Mouse (Mus musculus) C2C12 (cell line): ENCODE results near the gene Anks1. TPM values are rescaled to one million over a fixed set of nuclear protein-coding genes. Genes with fewer than 3 reads are reported as not detected.

Source experiments
- H3K27me3 ChIP-seq: one replicate; pipeline ENCODE4 v1.6.1; 2011; ENCODE audit not compliant: control insufficient read depth, insufficient read depth, insufficient read length
- H3K36me3 ChIP-seq: one replicate; pipeline ENCODE4 v1.6.1; 2011; ENCODE audit not compliant: control insufficient read depth, insufficient read depth
- H3K4me3 ChIP-seq: one replicate; pipeline ENCODE4 v1.5.1; 2011; ENCODE audit warnings: mild to moderate bottlenecking, control low read depth; ENCODE audit not compliant: poor library complexity, insufficient read depth, severe bottlenecking
- H3K79me2 ChIP-seq: one replicate; pipeline ENCODE4 v1.6.1; 2011; ENCODE audit not compliant: control insufficient read depth, insufficient read depth
- H3K79me3 ChIP-seq: one replicate; pipeline ENCODE4 v1.6.1; 2011; ENCODE audit warnings: low read depth, control low read depth
- H3ac ChIP-seq: one replicate; pipeline ENCODE3; 2011; ENCODE audit warnings: low read depth; ENCODE audit not compliant: control insufficient read depth, insufficient read length
- CEBPB ChIP-seq: IDR thresholded peaks from one replicate; pipeline ENCODE4 v1.6.1; 2011; ENCODE audit warnings: low read depth, mild to moderate bottlenecking, control low read depth, moderate library complexity
- CTCF ChIP-seq: IDR thresholded peaks from one replicate; pipeline ENCODE4 v1.5.1; 2011; ENCODE audit not compliant: control insufficient read depth, insufficient read depth, insufficient read length
- FOSL1 ChIP-seq: IDR thresholded peaks from one replicate; pipeline ENCODE4 v1.8.0; 2011; ENCODE audit warnings: mild to moderate bottlenecking, low read length; ENCODE audit not compliant: poor library complexity, insufficient read depth, severe bottlenecking
- MAX ChIP-seq: IDR thresholded peaks from one replicate; pipeline ENCODE4 v1.6.1; 2011; ENCODE audit warnings: mild to moderate bottlenecking, control low read depth
- MYOD1 ChIP-seq: IDR thresholded peaks from one replicate; pipeline ENCODE4 v1.6.1; 2011; ENCODE audit warnings: low read depth; ENCODE audit not compliant: control insufficient read depth, insufficient read length
- MYOG ChIP-seq: IDR thresholded peaks from one replicate; pipeline ENCODE4 v1.6.1; 2011; ENCODE audit not compliant: control insufficient read depth, insufficient read length; ENCODE audit errors: extremely low read depth
- USF1 ChIP-seq: IDR thresholded peaks from one replicate; pipeline ENCODE4 v1.6.1; 2011; ENCODE audit warnings: low read depth, mild to moderate bottlenecking, control low read depth, moderate library complexity
- polyA plus RNA-seq: library from polyadenylated mRNA; unstranded; fragments of >200 nt; fragmentation: generic; extraction: Trizol; gene quantifications from one replicate; pipeline ENCODE4 v1.2.1, GENCODE M21; 2012; ENCODE audit warnings: missing spikeins

The Anks1 gene
- polyA plus RNA-seq, 1 experiment, result 8.5 TPM

DNA sequence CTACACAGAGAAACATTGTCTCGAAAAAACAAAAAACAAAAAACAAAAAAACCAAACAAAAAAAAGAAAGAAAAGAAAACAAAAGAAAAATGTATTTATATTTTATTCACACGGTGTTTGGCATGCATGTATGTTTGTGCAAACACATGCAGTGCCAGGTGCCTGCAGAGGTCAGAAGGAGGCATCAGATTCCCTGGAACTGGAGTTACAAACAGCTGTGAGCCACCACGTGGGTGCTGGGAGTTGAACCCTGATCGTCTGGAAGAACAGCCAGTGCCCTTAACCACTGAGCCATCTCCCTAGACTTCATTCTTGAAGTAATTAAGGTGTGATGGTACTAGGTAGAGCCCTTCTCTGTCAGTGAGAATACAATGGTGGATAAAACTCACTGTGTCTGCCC is 57.0 kb downstream of the Anks1 start:
- no peak for TF ChIP-seq USF1
- no peak for TF ChIP-seq MYOD1
- TF ChIP-seq MYOG, result no peak
- no peak for TF ChIP-seq MAX
- TF ChIP-seq CEBPB, result no peak
- no peak for TF ChIP-seq FOSL1
- no peak for TF ChIP-seq CTCF
- Histone ChIP-seq H3K27me3 (no peaks in the 10 kb centered on the region), H3ac (no peak overlapping the region)

DNA sequence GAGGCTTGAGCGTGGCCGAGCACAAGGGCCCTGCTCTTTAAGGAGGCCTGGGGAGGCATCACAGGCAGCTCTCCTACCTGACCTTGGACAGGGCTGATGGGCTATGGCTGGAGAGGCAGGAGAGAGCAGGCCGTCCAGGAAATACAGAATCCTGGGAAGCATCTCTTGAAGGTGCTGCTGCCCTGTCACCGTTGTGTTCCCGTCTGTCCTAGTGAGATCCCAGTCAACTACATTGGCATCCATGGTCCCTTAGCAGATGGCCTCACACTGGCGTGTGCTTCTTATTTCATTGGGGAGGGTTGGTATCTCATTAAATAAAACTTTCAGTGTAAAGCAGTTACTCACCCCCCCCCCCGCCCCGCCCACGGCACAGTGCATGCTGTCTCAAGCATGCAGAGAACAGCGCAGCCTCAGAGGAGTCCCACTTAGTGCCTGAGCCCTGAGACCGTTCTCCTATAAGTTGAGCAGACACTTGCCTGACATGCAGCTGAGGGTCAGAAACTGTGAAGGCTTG is 57.5 kb downstream of the Anks1 start:
- Histone ChIP-seq H3K79me2 (no peaks in the 10 kb centered on the region), H3K36me3 (no peaks in the 10 kb centered on the region), H3K79me3 (peaks cover 1% of the 10 kb centered on the region), H3K27me3 (no peaks in the 10 kb centered on the region), H3K4me3 (no peak overlapping the region), H3ac (no peak overlapping the region)
- TF ChIP-seq FOSL1 (no peak), USF1 (no peak), MAX (no peak), CTCF (no peak), MYOD1 (no peak), CEBPB (no peak), MYOG (no peak)

More for the DNA sequence above, 57.0 kb downstream of the Anks1 start:
- Histone ChIP-seq H3K79me2 (no peaks in the 10 kb centered on the region), H3K79me3 (peaks cover 1% of the 10 kb centered on the region), H3K4me3 (no peak overlapping the region), H3K36me3 (no peaks in the 10 kb centered on the region)

- Histone ChIP-seq H3K36me3 (no peaks in the 10 kb centered on the region), H3ac (no peak overlapping the region), H3K4me3 (no peak overlapping the region), H3K79me3 (peaks cover 1% of the 10 kb centered on the region), H3K79me2 (no peaks in the 10 kb centered on the region), H3K27me3 (no peaks in the 10 kb centered on the region)
- TF ChIP-seq CTCF (no peak), MAX (no peak), MYOG (no peak), USF1 (no peak), MYOD1 (no peak), FOSL1 (no peak), CEBPB (no peak)
Observed at GRCm38 (mm10) chr17:27967529-27967928, 58.4 kb downstream of the Anks1 start.

DNA sequence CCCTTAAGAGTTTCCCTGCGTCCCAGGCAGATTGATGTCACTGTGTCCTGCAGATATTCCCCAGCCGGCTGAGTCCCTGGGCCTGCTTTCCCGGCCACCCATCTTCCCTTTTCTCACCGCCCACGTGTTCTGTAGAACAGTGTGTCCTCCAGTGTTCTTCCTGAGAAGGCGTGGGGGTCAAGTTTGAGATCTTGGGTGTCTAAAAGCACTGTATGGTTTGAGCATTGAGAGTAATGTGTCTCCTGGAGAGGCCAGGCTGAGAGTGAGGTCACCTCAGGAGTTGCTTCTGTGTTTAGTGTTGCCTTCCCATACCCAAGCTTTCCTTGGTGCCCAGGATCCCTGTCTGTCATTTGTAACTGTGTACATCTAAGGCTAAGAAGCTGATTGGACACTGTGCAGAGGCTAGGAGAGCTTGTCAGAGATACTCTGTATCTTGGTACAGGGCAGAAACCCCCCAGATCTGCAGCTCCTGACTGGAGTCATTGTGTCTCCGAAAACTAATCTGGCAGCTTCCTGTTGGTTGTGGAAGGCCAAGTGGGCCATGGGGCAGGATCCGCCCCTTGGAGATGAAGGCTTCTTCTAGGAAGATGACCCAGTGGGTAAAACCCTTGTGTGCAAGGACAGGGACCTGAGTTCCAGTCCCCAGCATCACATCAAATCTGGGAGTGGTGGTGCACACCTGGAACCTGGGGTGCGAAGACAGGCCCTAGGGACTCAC is 59.1 kb downstream of the Anks1 start:
- no peaks in the 10 kb centered on the region for H3K27me3 ChIP-seq
- H3K79me3 ChIP-seq, result peaks cover 1% of the 10 kb centered on the region
- no peak for TF ChIP-seq CEBPB
- TF ChIP-seq CTCF, result no peak
- TF ChIP-seq FOSL1, result no peak
- TF ChIP-seq MYOD1, result no peak
- no peak for TF ChIP-seq MYOG
- TF ChIP-seq MAX, result no peak
- TF ChIP-seq USF1, result no peak
- H3ac ChIP-seq, result no peak overlapping the region
- H3K79me2 ChIP-seq, result no peaks in the 10 kb centered on the region
- no peak overlapping the region for H3K4me3 ChIP-seq
- no peaks in the 10 kb centered on the region for H3K36me3 ChIP-seq

- Histone ChIP-seq H3K79me2 (no peaks in the 10 kb centered on the region), H3K79me3 (peaks cover 1% of the 10 kb centered on the region), H3K36me3 (no peaks in the 10 kb centered on the region), H3ac (no peak overlapping the region), H3K27me3 (no peaks in the 10 kb centered on the region), H3K4me3 (no peak overlapping the region)
- TF ChIP-seq MYOG (no peak), USF1 (no peak), MYOD1 (no peak), CEBPB (no peak), CTCF (no peak), FOSL1 (no peak), MAX (no peak)
Observed at GRCm38 (mm10) chr17:27968903-27969302, 59.8 kb downstream of the Anks1 start.

DNA sequence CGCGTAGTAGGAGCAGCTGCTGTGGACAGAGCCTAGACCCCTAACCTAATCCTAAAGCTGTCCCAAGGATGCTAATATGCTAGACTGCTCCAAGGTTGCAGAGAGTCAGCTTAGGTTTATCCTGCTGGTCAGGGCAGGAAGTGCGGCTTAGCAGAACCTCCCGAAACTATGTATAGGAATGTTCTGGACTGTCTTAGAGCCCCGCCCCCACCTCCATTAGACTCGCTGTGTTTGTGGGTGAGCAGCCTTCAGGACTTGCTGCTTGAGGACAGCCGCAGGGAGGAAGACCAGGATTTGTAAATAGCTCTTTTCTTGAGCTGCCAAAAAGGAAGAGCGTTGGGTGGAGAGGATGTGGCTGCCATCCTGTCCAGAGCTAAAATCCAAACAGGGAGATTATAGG is 60.3 kb downstream of the Anks1 start:
- H3K4me3 ChIP-seq, result no peak overlapping the region
- H3K36me3 ChIP-seq, result no peaks in the 10 kb centered on the region
- no peaks in the 10 kb centered on the region for H3K79me2 ChIP-seq
- TF ChIP-seq MYOG (no peak), USF1 (no peak), MYOD1 (no peak), FOSL1 (no peak), CEBPB (no peak)
- no peak overlapping the region for H3ac ChIP-seq
- H3K27me3 ChIP-seq, result no peaks in the 10 kb centered on the region
- peaks cover 1% of the 10 kb centered on the region for H3K79me3 ChIP-seq
